In genomic region chr6:126770146-126770731, GRCm38 (mm10) we compare ENCODE assay signal across 28 mouse cellular contexts. TPM values are rescaled to one million over a fixed set of nuclear protein-coding genes. Genes with fewer than 3 reads are reported as not detected.
A peak's percentile ranks its signal among the peaks of the same experiment; 100 is the strongest.
DNase-seq lines count a peak whose midpoint lies in the region; ATAC-seq lines count a peak whose summit lies in the region.
"Had no signal": no experiment of that assay in that cellular context is flagged by ENCODE, and none has a peak within 500 bp of the region (broad histone marks: within the 10 kb centered on the region; RNA-seq: fewer than 3 reads in every experiment).

No protein-coding gene starts in this region.

- no peak overlapping the region for H3K4me2 ChIP-seq in hindbrain, embryonic 14.5 days (replicated peaks)
- H3K4me2 ChIP-seq in hindbrain, embryonic 12.5 days (replicated peaks): no peak overlapping the region
- no peak overlapping the region for H3K4me2 ChIP-seq in midbrain, embryonic 14.5 days (ENCODE audit: low read length)
- no peak overlapping the region for H3K4me2 ChIP-seq in midbrain, embryonic 15.5 days
- H3K4me2 ChIP-seq in neural tube, embryonic 15.5 days: no peak overlapping the region
- H3K4me2 ChIP-seq: heart, embryonic 11.5 days; liver, embryonic 12.5 days had no signal

- ATAC-seq in hindbrain, embryonic 14.5 days (ENCODE audit: low FRiP score): peak; percentile 16; the same call in 1 of the 2 replicates
- ATAC-seq in hindbrain, embryonic 12.5 days (ENCODE audit: low FRiP score): no peak
- no peak for ATAC-seq in midbrain, embryonic 14.5 days (ENCODE audit: low FRiP score, low TSS enrichment)
- no peak for ATAC-seq in midbrain, embryonic 15.5 days (replicated peaks)
- ATAC-seq in neural tube, embryonic 15.5 days (ENCODE audit: low FRiP score): no peak
- ATAC-seq: forebrain, embryonic 14.5 days; liver, embryonic 12.5 days; liver, postnatal 0 days had no signal

- H3K27me3 ChIP-seq in hindbrain, embryonic 14.5 days (ENCODE audit: control insufficient read depth, insufficient read depth, low read length): no peaks in the 10 kb centered on the region
- no peaks in the 10 kb centered on the region; the same call in 1 of the 2 replicates for H3K27me3 ChIP-seq in hindbrain, embryonic 12.5 days
- H3K27me3 ChIP-seq in midbrain, embryonic 14.5 days (ENCODE audit: control insufficient read depth, insufficient read depth, low read length): no peaks in the 10 kb centered on the region; the same call in 1 of the 2 replicates
- H3K27me3 ChIP-seq in midbrain, embryonic 15.5 days (replicated peaks): no peaks in the 10 kb centered on the region
- H3K27me3 ChIP-seq in neural tube, embryonic 15.5 days (replicated peaks): no peaks in the 10 kb centered on the region
- H3K27me3 ChIP-seq: liver, embryonic 12.5 days had no signal

- peaks cover 26% of the 10 kb centered on the region for H3K4me1 ChIP-seq in hindbrain, embryonic 14.5 days (replicated peaks; ENCODE audit: control insufficient read depth, insufficient read depth, low read length)
- peaks cover 34% of the 10 kb centered on the region for H3K4me1 ChIP-seq in hindbrain, embryonic 12.5 days
- H3K4me1 ChIP-seq in midbrain, embryonic 14.5 days (ENCODE audit: control insufficient read depth, insufficient read depth, low read length): peaks cover 35% of the 10 kb centered on the region
- peaks cover 35% of the 10 kb centered on the region for H3K4me1 ChIP-seq in midbrain, embryonic 15.5 days
- H3K4me1 ChIP-seq in neural tube, embryonic 15.5 days: peaks cover 37% of the 10 kb centered on the region
- H3K4me1 ChIP-seq: liver, embryonic 12.5 days had no signal

- H3K27ac ChIP-seq in hindbrain, embryonic 14.5 days: peak overlapping the region; percentile 62
- H3K27ac ChIP-seq in hindbrain, embryonic 12.5 days: no peak overlapping the region
- H3K27ac ChIP-seq in midbrain, embryonic 14.5 days (replicated peaks; ENCODE audit: low read depth, low read length): peak overlapping the region; percentile 42; the same call in 1 of the 2 replicates
- H3K27ac ChIP-seq in midbrain, embryonic 15.5 days: no peak overlapping the region
- H3K27ac ChIP-seq in neural tube, embryonic 15.5 days (replicated peaks): peak overlapping the region; percentile 76; the same call in 1 of the 2 replicates
- H3K27ac ChIP-seq: gastrocnemius, adult 2 months; liver, embryonic 12.5 days; macrophage; stomach, postnatal 0 days had no signal

- DNase-seq in cerebellum, postnatal 10 days: peak; percentile 39 to 45
- DNase-seq in cerebellum, adult 11 months: no peak
- no peak for DNase-seq in hindbrain, embryonic 14.5 days (ENCODE audit: low spot score)
- peak; percentile 21 for DNase-seq in midbrain, embryonic 14.5 days
- no peak for DNase-seq in thymus, postnatal 14 days
- DNase-seq: adrenal gland, adult 2 months; adrenal gland, postnatal 36 days; cerebellum, adult 9-11 months; gastrocnemius, adult 2 months; gastrocnemius, postnatal 36 days; heart, adult 18-20 months; heart, postnatal 36 days; kidney, adult 11 months; kidney, postnatal 14 days; liver, postnatal 0 days; right cerebral cortex, postnatal 4 days; thymus, adult 18-20 months; thymus, postnatal 36 days had no signal

- no peaks in the 10 kb centered on the region for H3K36me3 ChIP-seq in hindbrain, embryonic 14.5 days (replicated peaks; ENCODE audit: control insufficient read depth, insufficient read depth)
- no peaks in the 10 kb centered on the region for H3K36me3 ChIP-seq in hindbrain, embryonic 12.5 days
- no peaks in the 10 kb centered on the region for H3K36me3 ChIP-seq in midbrain, embryonic 14.5 days (ENCODE audit: control insufficient read depth, insufficient read depth, low read length)
- H3K36me3 ChIP-seq in midbrain, embryonic 15.5 days (replicated peaks): no peaks in the 10 kb centered on the region
- no peaks in the 10 kb centered on the region for H3K36me3 ChIP-seq in neural tube, embryonic 15.5 days
- H3K36me3 ChIP-seq: liver, embryonic 12.5 days had no signal

- H3K4me3 ChIP-seq in hindbrain, embryonic 14.5 days (replicated peaks; ENCODE audit: low read length): no peak overlapping the region
- no peak overlapping the region for H3K4me3 ChIP-seq in hindbrain, embryonic 12.5 days
- H3K4me3 ChIP-seq in midbrain, embryonic 14.5 days (replicated peaks; ENCODE audit: low read depth, low read length): no peak overlapping the region
- H3K4me3 ChIP-seq in midbrain, embryonic 15.5 days: no peak overlapping the region
- no peak overlapping the region for H3K4me3 ChIP-seq in neural tube, embryonic 15.5 days (replicated peaks)
- H3K4me3 ChIP-seq: gastrocnemius, adult 2 months; liver, embryonic 12.5 days had no signal

- 56% methylated on average over 12 of the region's 12 CpGs for WGBS in hindbrain, embryonic 14.5 days
- WGBS in hindbrain, embryonic 12.5 days: 66% methylated on average over 12 of the region's 12 CpGs
- WGBS in midbrain, embryonic 14.5 days: 58% methylated on average over 12 of the region's 12 CpGs
- WGBS in midbrain, embryonic 15.5 days: 58% methylated on average over 12 of the region's 12 CpGs
- WGBS in neural tube, embryonic 15.5 days: 45% methylated on average over 12 of the region's 12 CpGs

- H3K9me3 ChIP-seq in hindbrain, embryonic 14.5 days (ENCODE audit: control insufficient read depth, low read length): no peaks in the 10 kb centered on the region
- no peaks in the 10 kb centered on the region for H3K9me3 ChIP-seq in hindbrain, embryonic 12.5 days (replicated peaks)
- H3K9me3 ChIP-seq in midbrain, embryonic 14.5 days (ENCODE audit: control insufficient read depth, low read length): no peaks in the 10 kb centered on the region
- H3K9me3 ChIP-seq in midbrain, embryonic 15.5 days: no peaks in the 10 kb centered on the region
- no peaks in the 10 kb centered on the region for H3K9me3 ChIP-seq in neural tube, embryonic 15.5 days (replicated peaks)
- H3K9me3 ChIP-seq: liver, embryonic 12.5 days had no signal

- no peak overlapping the region for H3K9ac ChIP-seq in hindbrain, embryonic 14.5 days
- H3K9ac ChIP-seq in hindbrain, embryonic 12.5 days: no peak overlapping the region
- H3K9ac ChIP-seq in midbrain, embryonic 14.5 days (replicated peaks; ENCODE audit: low read length): no peak overlapping the region
- no peak overlapping the region for H3K9ac ChIP-seq in midbrain, embryonic 15.5 days
- no peak overlapping the region for H3K9ac ChIP-seq in neural tube, embryonic 15.5 days (replicated peaks)
- H3K9ac ChIP-seq: liver, embryonic 12.5 days; liver, postnatal 0 days had no signal

RNA-seq across cellular contexts. Expression of gene Kcna6, which starts 29.8 kb away (rescaled TPM):
- polyA plus RNA-seq in hindbrain, embryonic 14.5 days (2014; fragmentation: Nextera tagmentation; extraction: Ambion mirVana): 18.5 and 22.9 TPM in 2 replicates
- polyA plus RNA-seq in hindbrain, embryonic 12.5 days (2016; fragmentation: Nextera tagmentation; extraction: Ambion mirVana): 12.5 and 13.5 TPM in 2 replicates
- 13.3 and 14.3 TPM in 2 replicates for polyA plus RNA-seq in midbrain, embryonic 14.5 days (2014; fragmentation: Nextera tagmentation; extraction: Ambion mirVana)
- polyA plus RNA-seq in midbrain, embryonic 15.5 days (2015; fragmentation: Nextera tagmentation; extraction: Ambion mirVana): 17.8 and 20.4 TPM in 2 replicates
- polyA plus RNA-seq in neural tube, embryonic 15.5 days (2015; fragmentation: Nextera tagmentation; extraction: Ambion mirVana): 23.7 and 26.5 TPM in 2 replicates
- polyA plus RNA-seq: activated CD4-positive, CD25-positive, alpha-beta regulatory T cell, adult 4 months; inflammation-experienced regulatory T-cells, adult 6 months; macrophage had no signal

Comparison
In these comparisons a context has a peak if more than half of its experiments do, and no peak if none do; other contexts are left out.
1. DNase-seq: peak in cerebellum, postnatal 10 days (2 of 2) and midbrain, embryonic 14.5 days (single experiment); none in cerebellum, adult 11 months (single experiment), hindbrain, embryonic 14.5 days (single experiment) and thymus, postnatal 14 days (single experiment).
2. H3K27ac ChIP-seq: peak in hindbrain, embryonic 14.5 days (single experiment), midbrain, embryonic 14.5 days (single experiment) and neural tube, embryonic 15.5 days (single experiment); none in hindbrain, embryonic 12.5 days (single experiment) and midbrain, embryonic 15.5 days (single experiment).